Mouse (Mus musculus): ENCODE measurements around the gene Rab7b. TPM values are rescaled to one million over a fixed set of nuclear protein-coding genes. Genes with fewer than 3 reads are reported as not detected.

Gene Rab7b
- total RNA-seq, 2 experiments from 2014 or later, result 4.7 to 5.1 TPM

Other genes starting within 250 kb of the Rab7b start
- 10 to 100 TPM; 27.1 to 35.8 TPM for gene Srgap2, start 161.3 kb upstream of the Rab7b start, total RNA-seq (2021)
- 1 to 10 TPM; 1.5 to 1.7 TPM for gene Fam72a, start 160.8 kb upstream of the Rab7b start, total RNA-seq (2021)
- under 1 TPM; 0.12 to 0.15 TPM for gene Avpr1b, start 89.5 kb upstream of the Rab7b start, total RNA-seq (2021)
- gene Ctse, start 50.4 kb upstream of the Rab7b start, total RNA-seq (2021), result 10 to 100 TPM in 1 of 2 experiments, 1 to 10 TPM in 1; 9.9 to 21.1 TPM
- gene Slc26a9, start 55.3 kb downstream of the Rab7b start, total RNA-seq (2021), result under 1 TPM in 1 of 2 experiments, not detected in 1; 0.15 TPM
- 10 to 100 TPM; 14.7 to 19.1 TPM for gene Pm20d1, start 108.7 kb downstream of the Rab7b start, total RNA-seq (2021)
- gene Slc41a1, start 138.8 kb downstream of the Rab7b start, total RNA-seq (2021), result 10 to 100 TPM; 33.0 to 45.0 TPM
- gene Rab29, start 178.5 kb downstream of the Rab7b start, total RNA-seq (2021), result 10 to 100 TPM; 14.1 to 15.7 TPM
- 100 to 1,000 TPM; 124 to 131 TPM for gene Nucks1, start 221.8 kb downstream of the Rab7b start, total RNA-seq (2021)